Mouse (Mus musculus) heart, adult 8-10 months (tissue): ENCODE results near the gene Gabrr2. TPM values are rescaled to one million over a fixed set of nuclear protein-coding genes. Genes with fewer than 3 reads are reported as not detected.
"Not testable (repeated sequence)": the region's sequence is repeated elsewhere in the genome, so short reads cannot be mapped to it uniquely, and the experiment has no call there.

ENCODE experiments used
- DNase-seq: peaks from one replicate; pipeline ENCODE4 v3.0.0; 2022; ENCODE audit warnings: low spot score
- total RNA-seq, 4 experiments: library from RNA; stranded (reverse); gene quantifications; 2 replicates each; pipeline ENCODE4 v1.2.4; 2022

Gabrr2 gene
- total RNA-seq, 4 experiments from 2014 or later = 1.8 to 2.6 (median 1.9) TPM

DNA sequence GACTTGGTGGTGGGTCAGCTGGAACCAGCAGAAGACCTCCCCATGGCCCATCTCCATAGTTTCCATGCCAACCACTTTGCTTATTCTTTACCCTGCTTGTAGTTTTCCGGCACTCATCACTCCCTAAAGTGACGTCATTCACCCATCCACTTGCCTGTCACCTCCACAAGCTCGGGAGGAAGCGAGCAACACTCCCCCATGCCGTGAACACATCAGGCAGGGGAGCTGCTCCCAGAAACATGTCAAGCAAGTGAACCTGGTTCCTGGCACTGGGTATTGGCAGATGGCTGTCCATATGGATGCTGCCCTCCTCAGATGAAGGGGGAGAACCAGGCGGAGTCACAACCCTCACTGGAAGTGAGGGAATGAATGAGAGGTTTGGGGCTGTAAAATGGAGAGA is 6.1 kb downstream of the Gabrr2 start:
- no peak for DNase-seq

DNA sequence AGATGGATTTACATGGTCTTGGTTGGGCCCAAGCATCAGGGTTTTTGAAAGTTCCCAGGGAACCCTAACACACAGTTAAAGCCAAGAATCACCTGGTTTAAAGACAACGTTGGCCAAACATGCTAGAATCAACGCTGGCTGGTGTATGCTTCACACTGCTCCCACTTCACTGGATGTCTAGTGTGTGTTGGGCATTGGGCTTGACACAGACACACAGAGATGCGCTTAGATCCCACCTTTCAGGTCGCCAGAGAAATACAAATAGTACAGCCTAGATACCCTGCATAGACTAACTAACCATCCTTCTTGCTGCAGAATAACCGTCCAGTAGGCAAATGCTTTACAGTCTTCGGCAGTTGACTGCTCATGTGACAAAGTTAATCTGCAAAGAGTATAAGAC is 7.5 kb downstream of the Gabrr2 start:
- no peak for DNase-seq

GRCm38 (mm10) chr4:33071337-33071736 is 8.5 kb downstream of the Gabrr2 start:
- DNase-seq = no peak

DNA sequence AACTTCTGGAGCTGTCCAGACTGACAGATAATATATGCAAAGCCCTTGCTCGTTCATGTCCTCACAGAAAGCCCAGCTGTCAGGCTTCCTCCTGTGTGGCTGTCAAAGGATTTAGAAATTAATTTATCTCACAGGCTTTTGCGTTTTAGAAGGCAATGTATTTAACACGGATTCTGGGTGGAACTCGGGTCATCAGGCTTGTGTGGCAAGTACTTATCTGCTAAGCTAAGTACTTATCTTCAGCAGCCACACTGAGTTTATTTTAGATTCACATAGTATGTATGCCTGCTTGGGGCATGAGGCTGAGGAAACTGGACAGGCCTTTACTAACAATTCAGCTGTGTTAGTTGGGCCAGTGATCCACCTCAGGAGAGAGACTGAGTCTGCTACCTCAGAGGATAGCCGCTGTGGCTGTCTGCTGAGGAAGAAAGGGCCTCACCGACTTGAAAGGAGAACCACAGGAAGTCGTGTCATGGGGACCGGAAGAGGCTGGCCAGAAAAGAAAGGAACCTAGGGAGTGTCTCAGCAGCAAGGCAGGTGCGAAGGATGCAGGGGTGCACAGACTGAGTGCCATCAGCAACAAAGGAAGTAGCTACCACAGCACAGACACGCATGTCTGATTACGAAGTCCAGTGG is 9.8 kb downstream of the Gabrr2 start:
- DNase-seq = no peak

GRCm38 (mm10) chr4:33074406-33074805 is 11.6 kb downstream of the Gabrr2 start:
- DNase-seq = no peak

DNA sequence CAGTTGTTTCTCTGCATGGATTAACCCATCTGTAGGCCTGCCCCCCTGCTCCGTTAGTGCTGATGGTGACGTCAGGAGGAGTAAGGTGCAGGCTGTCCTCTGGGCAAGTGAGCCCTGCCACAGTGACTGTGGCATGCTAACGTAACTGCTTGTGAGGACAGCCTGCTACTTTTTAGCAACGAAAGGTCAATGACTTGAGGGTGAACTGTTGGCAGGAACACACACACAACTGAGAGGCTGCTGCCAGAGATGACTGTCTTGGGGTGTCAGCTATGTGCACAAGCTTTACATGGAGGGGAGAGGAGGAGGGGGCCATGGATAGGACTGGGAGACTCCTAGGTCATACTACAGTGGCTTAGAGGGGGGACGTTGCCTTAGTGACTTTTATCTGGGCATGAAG is 12.1 kb downstream of the Gabrr2 start:
- no peak for DNase-seq

DNA sequence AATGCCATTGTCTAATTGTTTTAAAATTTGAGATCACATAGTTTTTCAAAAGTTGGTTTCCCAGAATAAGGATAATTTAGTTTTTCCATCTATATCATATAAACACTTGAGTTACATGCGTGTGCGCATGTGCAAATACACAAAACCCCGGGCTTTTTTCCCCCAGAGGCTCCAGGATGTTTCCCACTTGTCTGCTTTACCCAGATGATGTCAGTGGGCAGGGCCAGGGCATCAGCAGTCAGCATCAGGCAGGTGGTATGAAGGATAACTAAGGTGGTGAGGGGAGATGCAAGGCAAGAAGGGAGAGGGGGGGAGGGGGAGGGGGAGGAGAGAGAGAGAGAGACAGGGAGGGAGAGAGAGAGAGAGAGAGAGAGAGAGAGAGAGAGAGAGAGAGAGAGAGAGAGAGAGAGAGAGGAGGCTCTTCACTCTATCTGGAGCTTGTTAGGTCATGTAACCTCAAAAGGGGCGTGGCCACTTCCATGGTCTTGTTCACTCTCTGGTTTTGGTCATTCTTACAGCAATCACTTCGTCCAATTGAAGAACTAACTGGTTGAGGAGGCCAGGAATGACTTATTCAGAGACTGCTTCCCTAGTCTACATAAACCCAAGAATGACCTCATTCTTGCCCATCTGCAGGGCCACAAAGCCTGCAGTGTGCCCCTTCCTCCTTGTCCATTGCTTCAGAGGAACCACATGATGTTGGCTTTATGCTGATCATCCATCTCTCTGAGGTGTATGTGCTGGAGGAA is 13.2 kb downstream of the Gabrr2 start:
- no peak for DNase-seq

DNA sequence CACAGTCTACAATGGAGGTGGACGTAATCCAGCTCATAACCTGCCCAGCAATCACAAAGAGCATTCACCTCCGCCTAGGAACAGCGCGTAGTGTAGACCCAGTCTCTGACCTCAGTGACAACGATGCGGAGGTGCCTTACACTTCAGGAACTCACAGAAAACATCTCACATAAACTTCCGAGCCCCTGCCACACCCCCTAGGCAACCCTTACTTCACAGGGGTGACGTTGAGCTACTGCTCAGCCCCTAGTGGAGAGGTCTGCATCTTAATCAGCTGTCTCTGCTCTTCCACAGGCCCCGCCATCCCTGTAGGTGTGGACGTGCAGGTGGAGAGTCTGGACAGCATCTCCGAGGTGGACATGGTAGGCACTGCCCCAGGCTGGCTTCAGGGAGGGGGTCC is 14.4 kb downstream of the Gabrr2 start:
- DNase-seq = no peak

GRCm38 (mm10) chr4:33077724-33078123 is 14.9 kb downstream of the Gabrr2 start:
- DNase-seq = no peak

GRCm38 (mm10) chr4:33078492-33078891 is 15.7 kb downstream of the Gabrr2 start:
- no peak for DNase-seq

DNA sequence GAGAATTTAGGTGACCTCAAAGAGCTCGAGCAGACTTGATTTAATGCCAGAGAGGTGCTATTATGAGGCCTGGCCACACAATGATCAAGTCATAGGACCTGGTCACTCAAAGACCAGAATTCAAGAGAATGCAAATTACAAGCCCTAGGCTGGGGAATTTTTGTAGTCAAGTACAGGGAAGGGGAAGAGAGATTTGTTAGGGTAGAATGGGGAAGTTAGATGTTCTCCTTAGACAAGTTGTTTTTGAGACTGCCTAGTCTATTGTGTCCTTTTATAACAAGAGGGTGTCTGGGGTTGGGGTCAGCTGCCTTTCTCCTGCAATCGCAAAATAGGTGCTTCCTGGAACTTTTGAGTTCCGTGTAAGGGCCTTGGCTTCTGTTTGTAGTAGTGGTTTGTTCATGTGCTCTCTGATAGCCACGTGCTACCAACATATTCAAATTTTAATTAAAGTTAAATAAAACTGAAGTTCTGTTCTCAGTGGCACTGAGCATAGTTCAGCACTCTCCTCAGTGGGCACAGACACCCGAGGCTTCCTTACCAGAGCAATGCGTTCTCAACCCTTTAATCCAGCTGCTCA is 36.4 kb downstream of the Gabrr2 start:
- no peak for DNase-seq

- no peak for DNase-seq
Observed at GRCm38 (mm10) chr4:33109720-33110458, 47.1 kb downstream of the Gabrr2 start.

GRCm38 (mm10) chr4:33110845-33111244 is 48.0 kb downstream of the Gabrr2 start:
- DNase-seq = no peak

DNA sequence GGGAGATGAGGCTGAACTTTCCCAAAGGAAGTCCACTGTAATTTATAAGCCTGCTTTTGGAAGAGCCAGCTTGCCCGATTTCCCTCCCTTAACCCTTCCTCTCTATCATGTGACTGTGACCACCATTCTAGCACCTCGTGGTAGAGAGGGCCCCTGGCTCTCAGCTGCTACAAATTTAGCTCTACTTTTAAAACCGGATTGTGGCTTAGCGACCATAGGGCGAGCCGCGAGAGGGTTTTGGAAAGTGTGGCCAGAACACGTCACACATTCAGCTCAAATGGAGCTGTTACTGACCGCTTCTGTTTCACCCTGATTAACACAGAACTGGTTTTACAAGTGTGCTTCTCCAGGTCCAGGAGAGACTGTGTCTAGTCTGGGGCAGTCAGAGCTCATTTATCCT is 48.6 kb downstream of the Gabrr2 start:
- no peak for DNase-seq

DNA sequence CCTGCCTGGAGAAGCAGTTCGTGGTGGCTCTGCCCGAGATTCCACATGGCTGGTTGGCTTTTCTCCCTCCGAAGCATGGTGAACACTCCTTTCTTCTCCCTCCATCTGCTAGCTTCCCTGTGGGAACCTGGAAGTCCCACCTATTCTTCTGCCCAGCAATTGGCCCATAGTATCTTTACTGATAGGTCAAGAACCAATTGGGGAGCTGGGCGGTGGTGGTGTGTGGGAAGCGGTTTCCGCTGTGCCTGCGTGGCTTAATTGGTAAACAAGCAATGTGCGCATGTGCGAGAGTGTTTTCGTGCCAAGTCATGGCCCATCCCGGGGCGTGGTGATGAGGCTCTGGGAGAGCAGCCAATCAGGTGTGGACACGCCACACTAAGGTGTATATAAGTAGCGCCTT is 50.1 kb downstream of the Gabrr2 start:
- DNase-seq = not testable (repeated sequence)

- peak; percentile 82 for DNase-seq
Observed at GRCm38 (mm10) chr4:33119118-33119517, 56.3 kb downstream of the Gabrr2 start.

DNA sequence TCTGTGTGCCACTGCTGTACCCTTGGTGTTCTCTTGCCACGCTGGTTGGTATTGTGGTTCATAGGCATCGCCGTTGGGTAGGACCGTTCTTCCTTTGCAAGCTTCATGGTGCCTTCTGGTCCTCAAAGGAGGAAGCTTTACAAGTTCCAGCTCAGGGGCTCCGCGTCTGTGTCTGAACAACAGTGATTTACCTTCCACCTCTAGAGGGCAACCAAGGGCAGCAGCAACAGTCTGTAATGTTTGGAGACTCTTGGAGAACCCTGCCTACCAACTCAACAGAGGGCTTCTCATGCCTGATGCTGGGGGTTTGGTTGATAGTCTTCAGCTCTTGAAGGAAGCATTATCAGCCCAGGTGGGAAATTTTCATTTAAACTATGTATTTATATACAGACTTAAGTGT is 61.7 kb downstream of the Gabrr2 start:
- peak; percentile 33 for DNase-seq

- DNase-seq = peak; percentile 9
Observed at GRCm38 (mm10) chr4:33125409-33126084, 62.7 kb downstream of the Gabrr2 start.

GRCm38 (mm10) chr4:33132221-33132620 is 69.4 kb downstream of the Gabrr2 start, which contains the start of gene Gabrr1:
TSS of gene Gabrr1 (plus strand) at chr4:33132521.
- DNase-seq = no peak
